Mouse (Mus musculus): ENCODE measurements around the gene Chrnd. TPM values are rescaled to one million over a fixed set of nuclear protein-coding genes. Genes with fewer than 3 reads are reported as not detected.
A peak's percentile ranks its signal among the peaks of the same experiment; 100 is the strongest.

Chrnd gene
- total and polyA plus RNA-seq, 2 experiments from 2014 or later: not detected

DNA sequence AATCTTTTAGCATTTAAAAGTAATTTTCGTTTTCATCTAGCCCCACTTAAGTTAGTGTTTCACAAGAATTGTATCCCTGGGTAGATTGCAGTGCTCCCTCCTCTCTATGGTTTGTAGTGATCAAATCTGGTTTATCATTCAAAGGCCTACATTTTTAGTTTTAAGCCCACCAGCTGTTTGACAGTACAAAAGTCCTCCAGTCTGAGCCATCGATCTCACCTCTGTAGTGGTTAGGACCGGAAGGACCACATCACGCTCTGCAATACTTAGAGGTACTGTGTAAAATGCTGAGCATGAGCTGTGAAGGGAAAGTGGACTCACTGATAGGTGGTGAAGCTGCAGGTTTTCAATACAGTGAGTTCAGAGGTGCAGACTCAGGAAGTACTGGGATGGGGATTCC lies 24.3 kb downstream of the Chrnd start:
- Histone ChIP-seq H3K4me1 (ENCODE audit: control insufficient read depth, insufficient read depth) (peaks cover 11% of the 10 kb centered on the region), H3K36me3 (replicated peaks; ENCODE audit: control insufficient read depth, insufficient read depth, low read length) (peaks cover 6% of the 10 kb centered on the region), H3K4me2 (ENCODE audit: low read depth, low read length) (peak overlapping the region; percentile 81), H3K4me3 (ENCODE audit: low read depth, low read length) (peak overlapping the region; percentile 88), H3K27me3 (ENCODE audit: control insufficient read depth, insufficient read depth, low read length) (no peaks in the 10 kb centered on the region), H3K9me3 (replicated peaks; ENCODE audit: control insufficient read depth, low read length) (no peaks in the 10 kb centered on the region), H3K27ac (ENCODE audit: low read depth) (peak overlapping the region; percentile 100), H3K9ac (replicated peaks; ENCODE audit: low read depth, low read length) (peak overlapping the region; percentile 95)
- 6% methylated on average over 4 of the region's 4 CpGs for WGBS
- DNase-seq (ENCODE audit: low spot score) (no peak), ATAC-seq (ENCODE audit: insufficient read depth, low read depth) (no peak)
- TF ChIP-seq EP300 (IDR thresholded peaks at IDR 0.05; ENCODE audit: low read depth) (no peak), CTCF (IDR thresholded peaks at IDR 0.05; ENCODE audit: low read depth) (no peak)

DNA sequence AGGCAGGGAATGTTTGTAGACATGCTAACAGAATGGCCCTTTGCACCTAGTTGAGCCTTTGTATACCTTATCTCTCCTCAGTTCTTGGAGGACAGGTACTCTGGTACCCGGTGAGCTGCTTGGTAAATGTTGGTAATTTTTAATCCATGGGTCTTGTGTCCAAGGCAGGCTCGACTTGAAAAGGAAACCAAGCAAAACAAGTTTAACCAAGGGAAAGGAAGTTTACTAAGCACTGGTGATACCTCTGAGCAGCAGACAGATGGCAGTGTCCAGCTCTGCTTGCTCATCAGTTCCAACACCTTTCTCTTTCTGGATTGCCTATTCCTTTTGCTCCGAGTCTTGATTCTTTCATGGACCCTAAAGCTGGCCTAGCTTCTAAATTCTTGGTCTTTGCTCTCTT lies 27.5 kb downstream of the Chrnd start:
- TF ChIP-seq EP300 (IDR thresholded peaks at IDR 0.05; ENCODE audit: low read depth) (no peak), CTCF (IDR thresholded peaks at IDR 0.05; ENCODE audit: low read depth) (peak; percentile 48)
- Histone ChIP-seq H3K9me3 (replicated peaks; ENCODE audit: control insufficient read depth, low read length) (no peaks in the 10 kb centered on the region), H3K27ac (ENCODE audit: low read depth) (no peak overlapping the region), H3K4me3 (ENCODE audit: low read depth, low read length) (no peak overlapping the region), H3K36me3 (replicated peaks; ENCODE audit: control insufficient read depth, insufficient read depth, low read length) (peaks cover 37% of the 10 kb centered on the region), H3K27me3 (ENCODE audit: control insufficient read depth, insufficient read depth, low read length) (no peaks in the 10 kb centered on the region), H3K4me1 (ENCODE audit: control insufficient read depth, insufficient read depth) (peaks cover 10% of the 10 kb centered on the region), H3K4me2 (ENCODE audit: low read depth, low read length) (no peak overlapping the region), H3K9ac (replicated peaks; ENCODE audit: low read depth, low read length) (no peak overlapping the region)
- WGBS: 69% methylated on average over 3 of the region's 3 CpGs
- DNase-seq (ENCODE audit: low spot score) (peak; percentile 49), ATAC-seq (ENCODE audit: insufficient read depth, low read depth) (no peak)

DNA sequence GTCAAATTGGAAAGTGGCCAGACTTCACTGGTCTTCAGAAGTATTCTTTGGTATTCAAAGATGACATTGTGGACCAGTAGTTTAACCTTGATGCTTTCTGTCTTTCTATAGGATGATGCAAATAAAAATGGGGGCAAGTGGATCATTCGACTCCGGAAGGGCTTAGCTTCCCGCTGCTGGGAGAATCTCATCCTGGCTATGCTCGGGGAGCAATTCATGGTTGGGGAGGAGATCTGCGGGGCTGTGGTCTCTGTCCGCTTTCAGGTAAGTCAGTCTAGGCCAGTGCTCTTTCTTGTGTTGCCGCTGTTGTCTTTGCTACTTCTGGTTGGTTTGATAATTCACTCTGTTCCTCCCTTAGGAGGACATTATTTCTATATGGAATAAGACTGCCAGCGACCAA lies 35.3 kb downstream of the Chrnd start:
- TF ChIP-seq EP300 (IDR thresholded peaks at IDR 0.05; ENCODE audit: low read depth) (no peak), CTCF (IDR thresholded peaks at IDR 0.05; ENCODE audit: low read depth) (no peak)
- Histone ChIP-seq H3K27me3 (ENCODE audit: control insufficient read depth, insufficient read depth, low read length) (no peaks in the 10 kb centered on the region), H3K27ac (ENCODE audit: low read depth) (no peak overlapping the region), H3K4me2 (ENCODE audit: low read depth, low read length) (no peak overlapping the region), H3K4me1 (ENCODE audit: control insufficient read depth, insufficient read depth) (no peaks in the 10 kb centered on the region), H3K36me3 (replicated peaks; ENCODE audit: control insufficient read depth, insufficient read depth, low read length) (peaks cover 99% of the 10 kb centered on the region), H3K4me3 (ENCODE audit: low read depth, low read length) (no peak overlapping the region), H3K9me3 (replicated peaks; ENCODE audit: control insufficient read depth, low read length) (no peaks in the 10 kb centered on the region), H3K9ac (replicated peaks; ENCODE audit: low read depth, low read length) (no peak overlapping the region)
- ATAC-seq (ENCODE audit: insufficient read depth, low read depth) (no peak), DNase-seq (ENCODE audit: low spot score) (no peak)
- WGBS: 93% methylated on average over 8 of the region's 8 CpGs

DNA sequence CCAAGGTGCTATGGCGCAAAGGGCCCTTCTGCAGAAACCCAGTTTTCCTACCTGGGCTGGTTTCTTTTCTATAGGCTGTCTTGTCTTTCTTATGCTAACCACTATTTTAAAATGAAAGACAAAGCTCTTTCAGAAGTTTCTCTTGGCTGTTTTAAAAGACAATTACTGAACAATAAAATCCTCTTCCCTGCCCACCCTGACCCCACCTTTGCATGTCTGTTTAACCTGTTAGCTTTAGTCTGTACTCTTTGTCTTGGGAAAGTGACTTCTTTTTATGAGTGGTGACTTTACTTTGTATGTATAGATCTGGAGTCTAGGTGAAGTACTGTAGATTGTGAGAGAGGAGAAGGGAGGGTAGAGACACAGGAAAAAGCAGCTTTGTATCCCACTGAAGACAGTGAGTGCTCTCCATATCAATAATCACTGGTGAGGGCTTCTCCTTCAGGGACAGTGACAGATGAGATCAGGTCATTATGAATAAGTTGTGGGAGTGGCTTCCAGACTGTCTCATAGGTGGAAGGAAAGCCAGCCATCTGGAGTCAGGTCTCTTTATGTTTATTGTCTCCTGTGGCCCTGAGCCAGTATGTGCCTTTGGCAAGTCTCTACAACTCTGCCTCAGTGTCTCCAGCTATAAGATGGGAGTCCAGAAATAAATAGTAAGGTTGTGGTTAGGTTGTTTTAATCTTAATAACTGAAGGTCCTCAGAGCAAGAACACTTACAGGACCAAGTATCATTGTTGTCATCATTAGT lies 36.2 kb downstream of the Chrnd start:
- Histone ChIP-seq H3K4me1 (ENCODE audit: control insufficient read depth, insufficient read depth) (no peaks in the 10 kb centered on the region), H3K36me3 (replicated peaks; ENCODE audit: control insufficient read depth, insufficient read depth, low read length) (peaks cover 97% of the 10 kb centered on the region), H3K27me3 (ENCODE audit: control insufficient read depth, insufficient read depth, low read length) (no peaks in the 10 kb centered on the region), H3K9me3 (replicated peaks; ENCODE audit: control insufficient read depth, low read length) (no peaks in the 10 kb centered on the region), H3K27ac (ENCODE audit: low read depth) (no peak overlapping the region), H3K4me2 (ENCODE audit: low read depth, low read length) (no peak overlapping the region), H3K4me3 (ENCODE audit: low read depth, low read length) (no peak overlapping the region), H3K9ac (replicated peaks; ENCODE audit: low read depth, low read length) (no peak overlapping the region)
- DNase-seq (ENCODE audit: low spot score) (no peak), ATAC-seq (ENCODE audit: insufficient read depth, low read depth) (no peak)
- 96% methylated on average over 1 of the region's 1 CpGs for WGBS
- TF ChIP-seq EP300 (IDR thresholded peaks at IDR 0.05; ENCODE audit: low read depth): no peak
- TF ChIP-seq CTCF (IDR thresholded peaks at IDR 0.05; ENCODE audit: low read depth): no peak

DNA sequence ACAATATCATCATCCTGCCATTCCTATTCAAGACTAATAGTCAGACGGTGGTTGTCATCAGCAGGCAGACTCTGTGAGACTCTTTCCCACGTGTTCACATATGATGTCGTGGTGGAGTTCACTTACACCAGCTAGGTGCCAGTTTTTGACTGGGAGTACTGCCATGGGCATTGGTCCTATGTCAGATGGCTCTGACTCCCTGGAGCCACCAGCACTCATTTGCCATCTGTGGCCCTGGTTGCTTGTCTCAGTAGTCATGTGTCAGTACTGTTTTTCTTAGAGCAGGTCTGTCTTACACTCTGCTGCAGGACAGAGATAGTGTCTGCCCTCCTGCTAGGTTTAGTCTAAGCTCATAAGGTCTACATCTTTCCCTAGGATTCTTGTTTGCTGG lies 36.7 kb downstream of the Chrnd start:
- Histone ChIP-seq H3K4me1 (ENCODE audit: control insufficient read depth, insufficient read depth) (no peaks in the 10 kb centered on the region), H3K36me3 (replicated peaks; ENCODE audit: control insufficient read depth, insufficient read depth, low read length) (peaks cover 97% of the 10 kb centered on the region), H3K27ac (ENCODE audit: low read depth) (no peak overlapping the region), H3K9me3 (replicated peaks; ENCODE audit: control insufficient read depth, low read length) (no peaks in the 10 kb centered on the region), H3K27me3 (ENCODE audit: control insufficient read depth, insufficient read depth, low read length) (no peaks in the 10 kb centered on the region), H3K4me3 (ENCODE audit: low read depth, low read length) (no peak overlapping the region), H3K4me2 (ENCODE audit: low read depth, low read length) (no peak overlapping the region), H3K9ac (replicated peaks; ENCODE audit: low read depth, low read length) (no peak overlapping the region)
- 87% methylated on average over 3 of the region's 3 CpGs for WGBS
- ATAC-seq (ENCODE audit: insufficient read depth, low read depth) (no peak), DNase-seq (ENCODE audit: low spot score) (no peak)
- TF ChIP-seq CTCF (IDR thresholded peaks at IDR 0.05; ENCODE audit: low read depth): no peak
- TF ChIP-seq EP300 (IDR thresholded peaks at IDR 0.05; ENCODE audit: low read depth): no peak

DNA sequence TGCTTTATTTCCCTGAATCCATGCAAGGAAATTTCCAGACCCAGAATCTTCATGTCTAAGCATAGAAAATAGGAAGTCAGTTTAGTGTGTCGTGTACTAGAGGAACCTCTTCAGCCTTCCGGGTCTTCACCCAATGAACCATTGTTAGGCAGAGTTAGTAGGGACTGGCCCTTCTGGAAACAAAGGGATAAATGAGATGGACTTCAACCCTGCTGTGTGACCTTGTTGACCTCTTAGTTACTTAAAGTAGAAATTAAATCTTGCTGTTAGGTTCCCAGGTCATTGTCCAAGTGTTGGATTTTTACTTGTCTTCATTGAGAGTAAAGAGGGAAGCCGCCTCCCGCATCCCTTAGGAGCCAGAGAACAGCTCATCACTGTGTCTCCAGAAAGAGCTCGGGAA lies 40.2 kb downstream of the Chrnd start:
- Histone ChIP-seq H3K27me3 (ENCODE audit: control insufficient read depth, insufficient read depth, low read length) (no peaks in the 10 kb centered on the region), H3K4me2 (ENCODE audit: low read depth, low read length) (no peak overlapping the region), H3K4me3 (ENCODE audit: low read depth, low read length) (no peak overlapping the region), H3K27ac (ENCODE audit: low read depth) (no peak overlapping the region), H3K4me1 (ENCODE audit: control insufficient read depth, insufficient read depth) (no peaks in the 10 kb centered on the region), H3K9ac (replicated peaks; ENCODE audit: low read depth, low read length) (no peak overlapping the region), H3K9me3 (replicated peaks; ENCODE audit: control insufficient read depth, low read length) (no peaks in the 10 kb centered on the region), H3K36me3 (replicated peaks; ENCODE audit: control insufficient read depth, insufficient read depth, low read length) (peaks cover 97% of the 10 kb centered on the region)
- ATAC-seq (ENCODE audit: insufficient read depth, low read depth) (no peak), DNase-seq (ENCODE audit: low spot score) (no peak)
- TF ChIP-seq EP300 (IDR thresholded peaks at IDR 0.05; ENCODE audit: low read depth): no peak
- TF ChIP-seq CTCF (IDR thresholded peaks at IDR 0.05; ENCODE audit: low read depth): no peak
- WGBS: 87% methylated on average over 5 of the region's 5 CpGs
